Comparison of ENCODE assay signal across 11 mouse cellular contexts in the genomic region with DNA sequence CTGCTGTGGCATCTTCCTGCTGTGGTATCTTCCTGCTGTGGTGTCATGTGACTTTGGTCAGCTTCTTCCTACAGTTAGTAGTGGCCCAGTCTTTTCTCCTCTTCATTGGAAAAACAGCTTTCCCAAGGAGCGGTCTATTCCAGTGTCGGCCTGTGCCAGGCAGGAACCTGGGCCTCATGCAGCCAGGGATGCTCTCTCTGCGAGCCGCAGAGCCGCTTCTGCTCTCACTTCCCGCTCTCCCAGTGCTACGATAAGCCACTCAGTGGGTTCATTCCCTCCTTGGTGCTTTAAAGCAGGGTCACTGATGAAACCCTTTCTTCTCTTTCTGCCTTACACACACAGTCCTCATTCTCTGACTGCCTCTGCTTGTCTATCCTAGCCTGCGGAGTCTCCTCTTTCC. TPM values are rescaled to one million over a fixed set of nuclear protein-coding genes. Genes with fewer than 3 reads are reported as not detected.
A peak's percentile ranks its signal among the peaks of the same experiment; 100 is the strongest.
DNase-seq lines count a peak whose midpoint lies in the region; ATAC-seq and TF ChIP-seq lines count a peak whose summit lies in the region.
"Had no signal": no experiment of that assay in that cellular context is flagged by ENCODE, and none has a peak within 500 bp of the region (broad histone marks: within the 10 kb centered on the region; RNA-seq: fewer than 3 reads in every experiment).

No protein-coding gene starts in this region.

- H3K79me2 ChIP-seq in C2C12 (ENCODE audit: control insufficient read depth, insufficient read depth): peaks cover 26% of the 10 kb centered on the region

- H3K27me3 ChIP-seq in heart, embryonic 13.5 days (replicated peaks): no peaks in the 10 kb centered on the region
- H3K27me3 ChIP-seq in C2C12 (ENCODE audit: control insufficient read depth, insufficient read depth, insufficient read length): no peaks in the 10 kb centered on the region
- no peaks in the 10 kb centered on the region for H3K27me3 ChIP-seq in embryonic facial prominence, embryonic 15.5 days
- H3K27me3 ChIP-seq in megakaryocyte, embryonic 14.5 days (replicated peaks): peaks cover 3% of the 10 kb centered on the region

- peak overlapping the region; percentile 58 for H3K27ac ChIP-seq in heart, embryonic 13.5 days (replicated peaks)
- peak overlapping the region; percentile 25; the same call in 1 of the 2 replicates for H3K27ac ChIP-seq in embryonic facial prominence, embryonic 15.5 days (replicated peaks)

- H3K4me1 ChIP-seq in heart, embryonic 13.5 days: peaks cover 39% of the 10 kb centered on the region
- H3K4me1 ChIP-seq in embryonic facial prominence, embryonic 15.5 days: peaks cover 34% of the 10 kb centered on the region
- peaks cover 36% of the 10 kb centered on the region for H3K4me1 ChIP-seq in megakaryocyte, embryonic 14.5 days

- H3K9ac ChIP-seq in heart, embryonic 13.5 days: 0 out of 2 replicates have a peak overlapping the region, but pooled peaks have one; percentile 26
- no peak overlapping the region for H3K9ac ChIP-seq in embryonic facial prominence, embryonic 15.5 days

- no peaks in the 10 kb centered on the region for H3K36me3 ChIP-seq in heart, embryonic 13.5 days
- H3K36me3 ChIP-seq in C2C12 (ENCODE audit: control insufficient read depth, insufficient read depth): no peaks in the 10 kb centered on the region
- no peaks in the 10 kb centered on the region for H3K36me3 ChIP-seq in embryonic facial prominence, embryonic 15.5 days
- H3K36me3 ChIP-seq in megakaryocyte, embryonic 14.5 days (replicated peaks; ENCODE audit: low read length): peaks cover 2% of the 10 kb centered on the region

- TF ChIP-seq CTCF in C2C12 (IDR thresholded peaks at IDR 0.05; ENCODE audit: control insufficient read depth, insufficient read depth, insufficient read length): no peak

- no peaks in the 10 kb centered on the region for H3K9me3 ChIP-seq in heart, embryonic 13.5 days
- H3K9me3 ChIP-seq in embryonic facial prominence, embryonic 15.5 days (replicated peaks): no peaks in the 10 kb centered on the region
- H3K9me3 ChIP-seq in megakaryocyte, embryonic 14.5 days: no peaks in the 10 kb centered on the region

- H3ac ChIP-seq in C2C12 (ENCODE audit: control insufficient read depth, insufficient read length, low read depth): no peak overlapping the region

- DNase-seq in heart, postnatal 10 days: no peak
- DNase-seq in Muller cell, postnatal 12 days (ENCODE audit: inconsistent ontology term): no peak
- DNase-seq in cerebellum, postnatal 10 days: no peak
- DNase-seq in right cerebral cortex, postnatal 25 days: no peak
- DNase-seq: kidney, adult 2 months; lung, adult 18-20 months had no signal

- 41% methylated on average over 8 of the region's 8 CpGs for WGBS in heart, embryonic 13.5 days
- WGBS in embryonic facial prominence, embryonic 15.5 days: 67% methylated on average over 8 of the region's 8 CpGs

- intact Hi-C loops in heart, postnatal 10 days (cut with DNase I): no loop called here

- peak overlapping the region; percentile 39 for H3K4me2 ChIP-seq in heart, embryonic 13.5 days
- no peak overlapping the region for H3K4me2 ChIP-seq in embryonic facial prominence, embryonic 15.5 days (replicated peaks)

- no peaks in the 10 kb centered on the region for H3K79me3 ChIP-seq in C2C12 (ENCODE audit: low read depth)

- no peak for ATAC-seq in heart, embryonic 13.5 days (ENCODE audit: extremely low read depth, insufficient number of reproducible peaks, low FRiP score, low TSS enrichment)
- ATAC-seq in embryonic facial prominence, embryonic 15.5 days (ENCODE audit: insufficient number of reproducible peaks, low FRiP score, low TSS enrichment, low read depth): no peak

- H3K4me3 ChIP-seq in heart, embryonic 13.5 days: no peak overlapping the region
- H3K4me3 ChIP-seq in C2C12 (ENCODE audit: insufficient read depth, poor library complexity, severe bottlenecking): no peak overlapping the region
- H3K4me3 ChIP-seq in embryonic facial prominence, embryonic 15.5 days (replicated peaks): no peak overlapping the region
- peak overlapping the region; percentile 59 for H3K4me3 ChIP-seq in megakaryocyte, embryonic 14.5 days (replicated peaks)
- H3K4me3 ChIP-seq: erythroblast, embryonic 14.5 days had no signal

TF ChIP-seq in C2C12, 6 proteins besides CTCF, POLR2A, EP300 and RAD21:
- peak; percentile 43 for TF ChIP-seq USF1 (IDR thresholded peaks at IDR 0.05; ENCODE audit: low read depth)
- TF ChIP-seq MYOG (IDR thresholded peaks at IDR 0.05; ENCODE audit: control insufficient read depth, extremely low read depth, insufficient read length): no peak
TF ChIP-seq in C2C12: peak in this region for 1.

RNA-seq across cellular contexts. Expression of a gene that starts 53.4 kb away (rescaled TPM):
- 10.6 and 11.3 TPM in 2 replicates for polyA plus RNA-seq in heart, embryonic 13.5 days (2015; fragmentation: Nextera tagmentation; extraction: Ambion mirVana)
- 10 to 100 TPM; 32.3 to 34.3 TPM for total RNA-seq in heart, postnatal 10 days (2021)
- 7.4 TPM for polyA plus RNA-seq in C2C12 (2012; fragmentation: generic; extraction: Trizol)
- 11.2 and 11.5 TPM in 2 replicates for polyA plus RNA-seq in embryonic facial prominence, embryonic 15.5 days (2015; fragmentation: Nextera tagmentation; extraction: Ambion mirVana)
- 0.46 TPM in 1 of 2 replicates, not detected in the other for polyA plus RNA-seq in megakaryocyte, embryonic 14.5 days (2012; ENCODE audit: insufficient read depth, low replicate concordance)
